Mouse (Mus musculus): ENCODE measurements around the gene Pla2g6.
A peak's percentile ranks its signal among the peaks of the same experiment; 100 is the strongest.

DNA sequence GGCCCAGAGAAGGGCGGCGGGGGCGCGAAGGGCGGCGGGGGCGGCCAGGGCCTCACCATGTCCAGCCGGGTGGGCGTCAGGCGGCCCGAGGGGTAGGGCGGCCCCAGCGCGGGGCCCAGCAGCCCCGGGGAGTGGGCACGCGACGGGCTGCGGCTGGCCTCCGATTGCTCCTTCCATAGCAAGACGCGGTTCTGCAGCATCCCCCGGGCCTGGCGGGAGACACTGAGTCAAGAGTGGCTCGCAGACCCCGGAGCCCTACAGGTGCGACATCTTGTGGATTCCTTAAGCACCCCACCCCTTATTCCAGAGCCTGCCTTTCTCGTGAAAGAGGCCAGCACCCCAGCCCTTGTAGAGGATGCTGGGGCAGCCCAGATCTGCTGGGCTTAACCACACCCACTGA is 66.4 kb downstream of the Pla2g6 start:
- TF ChIP-seq CTCF (IDR thresholded peaks at IDR 0.05; ENCODE audit: low read depth, low read length) (peak; percentile 11), POLR2A (IDR thresholded peaks at IDR 0.05; ENCODE audit: insufficient read depth, low read length) (no peak), EP300 (IDR thresholded peaks at IDR 0.05; ENCODE audit: insufficient read depth, low read depth, low read length) (no peak)

Measured in ES-Bruce4 (cell line).